Mouse (Mus musculus): ENCODE measurements around the gene Rab5c. TPM values are rescaled to one million over a fixed set of nuclear protein-coding genes. Genes with fewer than 3 reads are reported as not detected.

The Rab5c gene
- polyA plus RNA-seq, 1 experiment from 2014 or later = 18.9 TPM

- Histone ChIP-seq H3K27me3 (no peaks in the 10 kb centered on the region), H3K27ac (no peak overlapping the region), H3K4me1 (peaks cover 28% of the 10 kb centered on the region), H3K4me2 (replicated peaks) (no peak overlapping the region), H3K9me3 (no peaks in the 10 kb centered on the region), H3K9ac (no peak overlapping the region), H3K4me3 (no peak overlapping the region), H3K36me3 (peaks cover 63% of the 10 kb centered on the region)
- 92% methylated on average over 9 of the region's 9 CpGs for WGBS
- ATAC-seq (ENCODE audit: insufficient number of reproducible peaks, insufficient read depth, low FRiP score, low TSS enrichment) = no peak
Observed at GRCm38 (mm10) chr11:100709201-100709810, 28.7 kb downstream of the Rab5c start.

- no peaks in the 10 kb centered on the region for H3K4me1 ChIP-seq
- H3K27me3 ChIP-seq = 0 out of 2 replicates have a peak, but pooled peaks cover 6% of the 10 kb centered on the region
- no peak overlapping the region for H3K27ac ChIP-seq
- H3K9me3 ChIP-seq = no peaks in the 10 kb centered on the region
- no peak overlapping the region for H3K4me3 ChIP-seq
- H3K36me3 ChIP-seq = peaks cover 59% of the 10 kb centered on the region
- no peak for ATAC-seq (ENCODE audit: insufficient number of reproducible peaks, insufficient read depth, low FRiP score, low TSS enrichment)
- 89% methylated on average over 23 of the region's 23 CpGs for WGBS
- H3K9ac ChIP-seq = no peak overlapping the region
- H3K4me2 ChIP-seq (replicated peaks) = no peak overlapping the region
Observed at GRCm38 (mm10) chr11:100705095-100705747, 32.8 kb downstream of the Rab5c start.

- Histone ChIP-seq H3K27me3 (0 out of 2 replicates have a peak, but pooled peaks cover 6% of the 10 kb centered on the region), H3K4me3 (no peak within 1 kb of the TSS), H3K4me2 (replicated peaks) (no peak within 1 kb of the TSS), H3K9ac (no peak within 1 kb of the TSS), H3K9me3 (no peaks in the 10 kb centered on the region), H3K4me1 (no peaks in the 10 kb centered on the region), H3K36me3 (peaks cover 47% of the 10 kb centered on the region), H3K27ac (no peak within 1 kb of the TSS)
- no peak for ATAC-seq (ENCODE audit: insufficient number of reproducible peaks, insufficient read depth, low FRiP score, low TSS enrichment)
- WGBS = 66% methylated on average over 7 of the region's 7 CpGs
Observed at GRCm38 (mm10) chr11:100703851-100704531, 34.0 kb downstream of the Rab5c start, which contains the start of gene Dhx58. Gene Dhx58, minus strand, starts transcription at chr11:100704271.

GRCm38 (mm10) chr11:100703366-100703765 lies 34.6 kb downstream of the Rab5c start:
- peaks cover 41% of the 10 kb centered on the region for H3K36me3 ChIP-seq
- H3K9me3 ChIP-seq = no peaks in the 10 kb centered on the region
- 0 out of 2 replicates have a peak, but pooled peaks cover 6% of the 10 kb centered on the region for H3K27me3 ChIP-seq
- no peak overlapping the region for H3K9ac ChIP-seq
- ATAC-seq (ENCODE audit: insufficient number of reproducible peaks, insufficient read depth, low FRiP score, low TSS enrichment) = no peak
- 71% methylated on average over 11 of the region's 11 CpGs for WGBS
- no peak overlapping the region for H3K4me2 ChIP-seq (replicated peaks)
- H3K4me3 ChIP-seq = no peak overlapping the region
- no peaks in the 10 kb centered on the region for H3K4me1 ChIP-seq
- H3K27ac ChIP-seq = no peak overlapping the region

- H3K9ac ChIP-seq = no peak overlapping the region
- no peaks in the 10 kb centered on the region for H3K9me3 ChIP-seq
- no peaks in the 10 kb centered on the region for H3K4me1 ChIP-seq
- 0 out of 2 replicates have a peak, but pooled peaks cover 6% of the 10 kb centered on the region for H3K27me3 ChIP-seq
- ATAC-seq (ENCODE audit: insufficient number of reproducible peaks, insufficient read depth, low FRiP score, low TSS enrichment) = no peak
- peaks cover 36% of the 10 kb centered on the region for H3K36me3 ChIP-seq
- H3K4me3 ChIP-seq = no peak overlapping the region
- WGBS = 45% methylated on average over 7 of the region's 7 CpGs
- peak overlapping the region; percentile 27; the same call in 1 of the 2 replicates for H3K4me2 ChIP-seq (replicated peaks)
- no peak overlapping the region for H3K27ac ChIP-seq
Observed at GRCm38 (mm10) chr11:100702906-100703305, 35.1 kb downstream of the Rab5c start.

- Histone ChIP-seq H3K27me3 (0 out of 2 replicates have a peak, but pooled peaks cover 6% of the 10 kb centered on the region), H3K4me3 (no peak overlapping the region), H3K4me2 (replicated peaks) (peak overlapping the region; percentile 27; the same call in 1 of the 2 replicates), H3K4me1 (no peaks in the 10 kb centered on the region), H3K27ac (no peak overlapping the region), H3K9me3 (no peaks in the 10 kb centered on the region), H3K36me3 (peaks cover 30% of the 10 kb centered on the region), H3K9ac (no peak overlapping the region)
- peak; percentile 31; the same call in 1 of the 2 replicates for ATAC-seq (ENCODE audit: insufficient number of reproducible peaks, insufficient read depth, low FRiP score, low TSS enrichment)
- 35% methylated on average over 19 of the region's 19 CpGs for WGBS
Observed at GRCm38 (mm10) chr11:100702081-100702851, 35.7 kb downstream of the Rab5c start.

GRCm38 (mm10) chr11:100701301-100701700 lies 36.7 kb downstream of the Rab5c start:
- ATAC-seq (ENCODE audit: insufficient number of reproducible peaks, insufficient read depth, low FRiP score, low TSS enrichment) = no peak
- Histone ChIP-seq H3K4me1 (no peaks in the 10 kb centered on the region), H3K9ac (no peak overlapping the region), H3K36me3 (peaks cover 20% of the 10 kb centered on the region), H3K27ac (no peak overlapping the region), H3K27me3 (0 out of 2 replicates have a peak, but pooled peaks cover 6% of the 10 kb centered on the region), H3K4me3 (peak overlapping the region; percentile 16; the same call in 1 of the 2 replicates), H3K4me2 (replicated peaks) (peak overlapping the region; percentile 36), H3K9me3 (no peaks in the 10 kb centered on the region)
- 3% methylated on average over 14 of the region's 14 CpGs for WGBS

GRCm38 (mm10) chr11:100700710-100701109 lies 37.3 kb downstream of the Rab5c start:
- Histone ChIP-seq H3K4me1 (no peaks in the 10 kb centered on the region), H3K4me3 (no peak overlapping the region), H3K36me3 (peaks cover 14% of the 10 kb centered on the region; the same call in 1 of the 2 replicates), H3K4me2 (replicated peaks) (no peak overlapping the region), H3K9me3 (no peaks in the 10 kb centered on the region), H3K27me3 (0 out of 2 replicates have a peak, but pooled peaks cover 6% of the 10 kb centered on the region), H3K9ac (no peak overlapping the region), H3K27ac (no peak overlapping the region)
- no peak for ATAC-seq (ENCODE audit: insufficient number of reproducible peaks, insufficient read depth, low FRiP score, low TSS enrichment)
- 70% methylated on average over 3 of the region's 3 CpGs for WGBS

GRCm38 (mm10) chr11:100697921-100698320 lies 40.1 kb downstream of the Rab5c start:
- H3K27ac ChIP-seq = no peak overlapping the region
- no peak overlapping the region for H3K4me3 ChIP-seq
- H3K9ac ChIP-seq = no peak overlapping the region
- WGBS = 70% methylated on average over 7 of the region's 7 CpGs
- H3K27me3 ChIP-seq = 0 out of 2 replicates have a peak, but pooled peaks cover 7% of the 10 kb centered on the region
- peaks cover 2% of the 10 kb centered on the region; the same call in 1 of the 2 replicates for H3K4me1 ChIP-seq
- H3K36me3 ChIP-seq = no peaks in the 10 kb centered on the region
- no peak for ATAC-seq (ENCODE audit: insufficient number of reproducible peaks, insufficient read depth, low FRiP score, low TSS enrichment)
- no peak overlapping the region for H3K4me2 ChIP-seq (replicated peaks)
- no peaks in the 10 kb centered on the region for H3K9me3 ChIP-seq

- Histone ChIP-seq H3K27me3 (peaks cover 27% of the 10 kb centered on the region), H3K4me1 (peaks cover 9% of the 10 kb centered on the region; the same call in 1 of the 2 replicates), H3K27ac (no peak overlapping the region), H3K9me3 (no peaks in the 10 kb centered on the region), H3K9ac (no peak overlapping the region), H3K4me3 (no peak overlapping the region), H3K36me3 (no peaks in the 10 kb centered on the region), H3K4me2 (replicated peaks) (no peak overlapping the region)
- WGBS = 41% methylated on average over 5 of the region's 5 CpGs
- ATAC-seq (ENCODE audit: insufficient number of reproducible peaks, insufficient read depth, low FRiP score, low TSS enrichment) = no peak
Observed at GRCm38 (mm10) chr11:100694926-100695325, 43.1 kb downstream of the Rab5c start.

- Histone ChIP-seq H3K4me2 (replicated peaks) (no peak overlapping the region), H3K4me1 (peaks cover 9% of the 10 kb centered on the region; the same call in 1 of the 2 replicates), H3K27me3 (peaks cover 29% of the 10 kb centered on the region), H3K4me3 (no peak overlapping the region), H3K9ac (no peak overlapping the region), H3K27ac (no peak overlapping the region), H3K36me3 (no peaks in the 10 kb centered on the region), H3K9me3 (no peaks in the 10 kb centered on the region)
- 18% methylated on average over 5 of the region's 5 CpGs for WGBS
- ATAC-seq (ENCODE audit: insufficient number of reproducible peaks, insufficient read depth, low FRiP score, low TSS enrichment) = no peak
Observed at GRCm38 (mm10) chr11:100693154-100693553, 44.9 kb downstream of the Rab5c start.

All from embryonic facial prominence, embryonic 12.5 days (tissue).